Mouse (Mus musculus): ENCODE measurements at regions not wholly inside any gene's neighbourhood (a gene's known extent, or its start where the extent isn't known, plus 50 kb on each side); places are given as distances from the start of the nearest gene placed in this dataset.

GRCm38 (mm10) chr5:148454200-148454599, 54.5 kb upstream of the Slc7a1 start:
- DNase-seq (ENCODE audit: low spot score in 2 of 2), result no peak

- DNase-seq (ENCODE audit: low spot score in 2 of 2), result peak; percentile 50 to 58
Measured at GRCm38 (mm10) chr5:148453776-148454175, 54.1 kb upstream of the Slc7a1 start.

- DNase-seq (ENCODE audit: low spot score in 2 of 2), result no peak
Measured at GRCm38 (mm10) chr5:148452909-148453632, 53.4 kb upstream of the Slc7a1 start.

- no peak for DNase-seq (ENCODE audit: low spot score in 2 of 2)
Measured at GRCm38 (mm10) chr5:148451811-148452210, 52.1 kb upstream of the Slc7a1 start.

- DNase-seq (ENCODE audit: low spot score in 2 of 2), result peak; percentile 17 to 30
Measured at GRCm38 (mm10) chr5:148450924-148451323, 51.2 kb upstream of the Slc7a1 start.

All from right cerebral cortex, postnatal 36 days (tissue).